Mouse (Mus musculus) CH12.LX (cell line): Measurements from ENCODE around the gene Entpd7.

Experiments used
- CHD1 ChIP-seq: IDR thresholded peaks from 2 replicates; pipeline ENCODE4 v1.6.1; 2012; ENCODE audit warnings: low read depth, low read length, improper control_type of control experiment, inconsistent platforms
- CHD2 ChIP-seq: IDR thresholded peaks from 2 replicates; pipeline ENCODE4 v1.6.1; 2011; ENCODE audit warnings: low read length, improper control_type of control experiment
- CTCF ChIP-seq, 2 experiments: IDR thresholded peaks in 1 of 2; conservative IDR thresholded peaks in 1 of 2; 2 replicates each; pipeline ENCODE4 v1.5.1; 2011 to 2012; ENCODE audit warnings: low read depth in 2 of 2, low read length in 2 of 2, improper control_type of control experiment in 1 of 2, inconsistent platforms in 1 of 2, mild to moderate bottlenecking in 1 of 2, moderate library complexity in 1 of 2
- E2F4 ChIP-seq: IDR thresholded peaks from 2 replicates; pipeline ENCODE4 v1.6.1; 2011; ENCODE audit warnings: low read depth, low read length, improper control_type of control experiment; ENCODE audit not compliant: insufficient replicate concordance
- EP300 ChIP-seq: IDR thresholded peaks from 2 replicates; pipeline ENCODE4 v1.6.1; 2011; ENCODE audit warnings: low read length, improper control_type of control experiment
- RCOR1 ChIP-seq: conservative IDR thresholded peaks from 2 replicates; pipeline ENCODE4 v1.6.1; 2012; ENCODE audit warnings: low read depth, mild to moderate bottlenecking, inconsistent platforms, low read length, improper control_type of control experiment
- SMC3 ChIP-seq: IDR thresholded peaks from 2 replicates; pipeline ENCODE4 v1.6.1; 2011; ENCODE audit warnings: low read depth, low read length, improper control_type of control experiment
- TCF12 ChIP-seq: IDR thresholded peaks from 2 replicates; pipeline ENCODE4 v1.6.1; 2014; ENCODE audit warnings: low read depth, mild to moderate bottlenecking, inconsistent platforms, low read length, improper control_type of control experiment
- USF1 ChIP-seq: IDR thresholded peaks from 2 replicates; pipeline ENCODE4 v1.6.1; 2014; ENCODE audit warnings: low read depth, mild to moderate bottlenecking, inconsistent platforms, low read length, improper control_type of control experiment
- ZMIZ1 ChIP-seq: IDR thresholded peaks from 2 replicates; pipeline ENCODE4 v1.6.1; 2012; ENCODE audit warnings: low read depth, mild to moderate bottlenecking, inconsistent platforms, low read length, improper control_type of control experiment

DNA sequence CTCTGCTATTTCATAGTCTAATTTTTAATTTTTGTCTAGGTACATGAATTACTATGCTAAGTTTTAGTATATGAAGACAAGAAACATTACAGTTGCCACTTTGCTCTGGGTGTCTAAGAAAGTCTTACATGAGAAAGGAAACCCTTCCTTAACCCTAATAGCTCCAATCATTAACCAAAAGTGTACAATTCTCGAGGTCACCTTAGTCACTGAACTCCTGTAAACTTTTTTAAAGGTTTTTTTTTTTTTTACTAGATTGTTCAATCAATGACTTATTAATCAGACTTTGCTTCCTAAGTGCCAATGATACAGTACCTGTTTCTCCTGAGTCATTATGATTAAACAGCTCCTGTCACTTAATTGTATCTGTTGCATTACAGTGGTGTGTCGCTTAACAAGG is 87.8 kb downstream of the Entpd7 start:
- TF ChIP-seq EP300: no peak
- no peak for TF ChIP-seq RCOR1
- TF ChIP-seq CTCF (conservative IDR thresholded peaks at IDR 0.05 in 1 of 2, IDR thresholded peaks at IDR 0.05 in 1 of 2; ENCODE audit: low read depth in 2 of 2, low read length in 2 of 2): no peak
- TF ChIP-seq E2F4: no peak
- TF ChIP-seq ZMIZ1: no peak
- no peak for TF ChIP-seq TCF12
- TF ChIP-seq CHD1: no peak
- no peak for TF ChIP-seq SMC3
- no peak for TF ChIP-seq USF1
- no peak for TF ChIP-seq CHD2
